Mouse (Mus musculus): ENCODE data around the gene Bmp10. TPM values are rescaled to one million over a fixed set of nuclear protein-coding genes. Genes with fewer than 3 reads are reported as not detected.
"Not testable (repeated sequence)": the region's sequence is repeated elsewhere in the genome, so short reads cannot be mapped to it uniquely, and the experiment has no call there.

Gene Bmp10
- polyA plus RNA-seq, 1 experiment from 2014 or later: not detected

GRCm38 (mm10) chr6:87447217-87447616 is 18.4 kb downstream of the Bmp10 start:
- no peak for DNase-seq (ENCODE audit: low spot score)

GRCm38 (mm10) chr6:87449534-87449933 is 20.7 kb downstream of the Bmp10 start:
- DNase-seq (ENCODE audit: low spot score): no peak

- peak; percentile 21 for DNase-seq (ENCODE audit: low spot score)
Measured at GRCm38 (mm10) chr6:87451016-87451415, 22.2 kb downstream of the Bmp10 start.

- no peak for DNase-seq (ENCODE audit: low spot score)
Measured at GRCm38 (mm10) chr6:87451771-87452170, 23.0 kb downstream of the Bmp10 start.

- no peak for DNase-seq (ENCODE audit: low spot score)
Measured at GRCm38 (mm10) chr6:87455507-87455906, 26.7 kb downstream of the Bmp10 start.

GRCm38 (mm10) chr6:87466221-87466620 is 37.4 kb downstream of the Bmp10 start:
- DNase-seq (ENCODE audit: low spot score): peak; percentile 71

GRCm38 (mm10) chr6:87467373-87467772 is 38.6 kb downstream of the Bmp10 start:
- no peak for DNase-seq (ENCODE audit: low spot score)

GRCm38 (mm10) chr6:87468372-87468771 is 39.6 kb downstream of the Bmp10 start:
- DNase-seq (ENCODE audit: low spot score): no peak

GRCm38 (mm10) chr6:87470098-87470497 is 41.3 kb downstream of the Bmp10 start:
- DNase-seq (ENCODE audit: low spot score): not testable (repeated sequence)

- DNase-seq (ENCODE audit: low spot score): no peak
Measured at GRCm38 (mm10) chr6:87475223-87475622, 46.4 kb downstream of the Bmp10 start.

GRCm38 (mm10) chr6:87478847-87479246 is 50.1 kb downstream of the Bmp10 start:
- no peak for DNase-seq (ENCODE audit: low spot score)

- DNase-seq (ENCODE audit: low spot score): no peak
Measured at GRCm38 (mm10) chr6:87479291-87479999, 50.7 kb downstream of the Bmp10 start.

GRCm38 (mm10) chr6:87483224-87483899 is 54.6 kb downstream of the Bmp10 start:
- no peak for DNase-seq (ENCODE audit: low spot score)

GRCm38 (mm10) chr6:87483900-87484289 is 55.1 kb downstream of the Bmp10 start:
- DNase-seq (ENCODE audit: low spot score): no peak

GRCm38 (mm10) chr6:87484806-87485205 is 56.0 kb downstream of the Bmp10 start:
- DNase-seq (ENCODE audit: low spot score): no peak

Other genes with a start within 250 kb of the Bmp10 start
- 0.61 and 0.75 TPM in 2 replicates for gene Antxr1, start 93.2 kb upstream of the Bmp10 start, polyA plus RNA-seq (2015; fragmentation: Nextera tagmentation; extraction: Ambion mirVana)
- 0.49 and 0.53 TPM in 2 replicates for gene Gkn1, start 78.1 kb upstream of the Bmp10 start, polyA plus RNA-seq (2015; fragmentation: Nextera tagmentation; extraction: Ambion mirVana)
- 0.96 and 0.99 TPM in 2 replicates for gene Gkn2, start 55.6 kb upstream of the Bmp10 start, polyA plus RNA-seq (2015; fragmentation: Nextera tagmentation; extraction: Ambion mirVana)
- 0.15 TPM in 1 of 2 replicates, not detected in the other for gene Gkn3, start 40.1 kb upstream of the Bmp10 start, polyA plus RNA-seq (2015; fragmentation: Nextera tagmentation; extraction: Ambion mirVana)
- 34.5 and 34.6 TPM in 2 replicates for gene Arhgap25, start 104.3 kb downstream of the Bmp10 start, polyA plus RNA-seq (2015; fragmentation: Nextera tagmentation; extraction: Ambion mirVana)
- gene Prokr1, start 161.7 kb downstream of the Bmp10 start, polyA plus RNA-seq (2015; fragmentation: Nextera tagmentation; extraction: Ambion mirVana): 0.07 and 0.21 TPM in 2 replicates
- gene Aplf, start 243.2 kb downstream of the Bmp10 start, polyA plus RNA-seq (2015; fragmentation: Nextera tagmentation; extraction: Ambion mirVana): 16.8 and 17.4 TPM in 2 replicates

Data from thymus, postnatal 0 days (tissue).